In the genomic region with DNA sequence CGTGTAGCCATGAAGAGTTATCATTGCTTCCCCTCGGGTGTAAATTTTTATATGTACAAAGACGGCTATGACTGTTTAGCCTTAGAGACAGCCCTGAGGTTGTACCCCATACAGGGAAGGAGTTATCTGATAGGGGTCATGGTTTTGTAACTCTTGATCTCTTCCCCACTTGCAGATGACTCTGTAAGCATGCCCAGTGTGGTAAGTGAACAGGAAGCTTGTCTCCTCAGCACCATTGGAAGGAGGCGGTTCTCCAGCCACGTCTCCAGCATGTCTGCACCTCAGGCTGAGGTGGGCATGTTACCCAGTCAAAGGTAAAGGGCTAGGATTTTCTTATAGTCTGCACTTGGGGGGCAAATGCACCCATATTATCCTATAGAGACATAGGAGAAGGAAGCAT, we compare ENCODE assay signal across 25 mouse cellular contexts. TPM values are rescaled to one million over a fixed set of nuclear protein-coding genes. Genes with fewer than 3 reads are reported as not detected.
A peak's percentile ranks its signal among the peaks of the same experiment; 100 is the strongest.
DNase-seq lines count a peak whose midpoint lies in the region; ATAC-seq and TF ChIP-seq lines count a peak whose summit lies in the region.
"Had no signal": no experiment of that assay in that cellular context is flagged by ENCODE, and none has a peak within 500 bp of the region (broad histone marks: within the 10 kb centered on the region; RNA-seq: fewer than 3 reads in every experiment).

No protein-coding gene starts in this region.

- intact Hi-C loops in left cerebral cortex, adult 2 months (cut with DNase I) = no loop called here

- DNase-seq in left cerebral cortex, adult 2 months (ENCODE audit: extremely low spot score in 1 of 2, low spot score in 2 of 2) = no peak
- DNase-seq in kidney, adult 11 months = no peak
- DNase-seq in thymus, postnatal 0 days (ENCODE audit: low spot score) = no peak
- DNase-seq: adrenal gland, adult 8-10 months; adrenal gland, postnatal 14 days; adrenal gland, postnatal 36 days; B cell, adult 2 months; cerebellum, adult 11-12 months; cerebellum, adult 2 months; cerebellum, adult 9-10 months; cerebellum, postnatal 10 days; cerebellum, postnatal 25 days; embryo, embryonic 11 days had no signal

- H3K4me3 ChIP-seq in left cerebral cortex, adult 2 months = no peak overlapping the region
- H3K4me3 ChIP-seq: embryonic facial prominence, embryonic 13.5 days; embryonic facial prominence, embryonic 15.5 days; erythroblast, embryonic 14.5 days; forebrain, embryonic 10.5 days; forebrain, embryonic 12.5 days had no signal

- no peak for TF ChIP-seq CTCF in left cerebral cortex, adult 2 months (IDR thresholded peaks at IDR 0.05)

- ATAC-seq in common myeloid progenitor, adult 5-6 weeks (replicated peaks; ENCODE audit: low read depth, poor library complexity, severe bottlenecking) = peak; percentile 47; the same call in 1 of the 2 replicates
- ATAC-seq in megakaryocyte, adult 5-6 weeks (ENCODE audit: poor library complexity, severe bottlenecking) = peak; percentile 33; the same call in 1 of the 2 replicates
- ATAC-seq: activated CD4-positive, CD25-positive, alpha-beta regulatory T cell, adult 4 months; CD4-positive, CD25-positive, alpha-beta regulatory T cell, adult 4 months; forebrain, embryonic 14.5 days; forebrain, embryonic 16.5 days; Patski had no signal

- H3K27ac ChIP-seq in left cerebral cortex, adult 2 months = no peak overlapping the region
- H3K27ac ChIP-seq: embryonic facial prominence, embryonic 13.5 days; embryonic facial prominence, embryonic 15.5 days; forebrain, embryonic 10.5 days; forebrain, embryonic 12.5 days had no signal

RNA-seq across cellular contexts. Expression of a gene that starts 17.7 kb away (rescaled TPM):
- total RNA-seq in common myeloid progenitor, adult 5-6 weeks (2017) = 34.3 and 38.9 TPM in 2 replicates
- 52.5 and 61.6 TPM in 2 replicates for total RNA-seq in megakaryocyte, adult 5-6 weeks (2015)
- total RNA-seq in megakaryocyte, adult 5-6 weeks (2017) = 55.9 and 58.9 TPM in 2 replicates
- 10 to 100 TPM; 34.6 to 38.5 TPM for total RNA-seq in left cerebral cortex, adult 2 months (2021)
- polyA plus RNA-seq in thymus, postnatal 0 days (2015; fragmentation: Nextera tagmentation; extraction: Ambion mirVana) = 59.8 and 62.5 TPM in 2 replicates
